Mouse (Mus musculus): ENCODE results near the gene Rdh7. TPM values are rescaled to one million over a fixed set of nuclear protein-coding genes. Genes with fewer than 3 reads are reported as not detected.

The Rdh7 gene
- not detected for polyA plus RNA-seq (2014; fragmentation: Illumina TruSeq; extraction: RNeasy Lipid Tissue Mini Kit (QIAGEN cat#74804))

DNA sequence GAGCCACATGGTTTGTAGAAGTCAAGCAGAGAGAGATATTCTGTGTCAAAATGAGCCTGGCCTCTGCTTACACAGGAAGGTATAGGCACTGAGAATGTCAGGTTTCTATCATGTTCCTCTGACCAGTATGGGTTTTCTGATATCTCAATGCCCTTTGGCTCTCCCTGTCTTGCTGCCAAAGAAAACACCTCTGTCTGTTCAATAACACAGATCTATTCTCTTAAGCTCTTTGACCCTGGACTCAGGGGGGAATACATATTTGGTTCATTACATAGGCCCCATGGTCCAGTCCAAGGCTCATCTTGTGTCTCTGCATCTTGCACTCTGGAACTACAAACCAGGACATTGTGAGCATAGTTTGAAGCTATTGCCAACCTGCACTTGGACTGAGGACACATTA is at the start of gene Rdh7:
Rdh7 (minus strand) TSS at position 213 of the 400 bp plus-strand sequence.

GRCm38 (mm10) chr10:127898218-127898617 is 9.6 kb upstream of the Rdh7 start, which contains the start of gene Sdr9c7:
Gene Sdr9c7, plus strand, starts transcription at chr10:127898518.

GRCm38 (mm10) chr10:127866232-127866631 is 22.4 kb downstream of the Rdh7 start, which contains the start of gene Rdh16f2:
Gene Rdh16f2, plus strand, starts transcription at chr10:127866474.

GRCm38 (mm10) chr10:127849628-127850027 is 39.0 kb downstream of the Rdh7 start, which contains the start of gene Rdh19:
Gene Rdh19, plus strand, starts transcription at chr10:127849928.

Other genes starting within 250 kb of the Rdh7 start
- 22.9 TPM for gene Stat6, start 245.8 kb downstream of the Rdh7 start, polyA plus RNA-seq (2014; fragmentation: Illumina TruSeq; extraction: RNeasy Lipid Tissue Mini Kit (QIAGEN cat#74804))
- gene Nemp1, start 221.9 kb downstream of the Rdh7 start, polyA plus RNA-seq (2014; fragmentation: Illumina TruSeq; extraction: RNeasy Lipid Tissue Mini Kit (QIAGEN cat#74804)), result 19.4 TPM
- gene Nab2, start 220.2 kb downstream of the Rdh7 start, polyA plus RNA-seq (2014; fragmentation: Illumina TruSeq; extraction: RNeasy Lipid Tissue Mini Kit (QIAGEN cat#74804)), result 3.2 TPM
- 0.17 TPM for gene Myo1a, start 183.6 kb downstream of the Rdh7 start, polyA plus RNA-seq (2014; fragmentation: Illumina TruSeq; extraction: RNeasy Lipid Tissue Mini Kit (QIAGEN cat#74804))
- not detected for gene Tac2, start 164.3 kb downstream of the Rdh7 start, polyA plus RNA-seq (2014; fragmentation: Illumina TruSeq; extraction: RNeasy Lipid Tissue Mini Kit (QIAGEN cat#74804))
- gene Zbtb39, start 149.3 kb downstream of the Rdh7 start, polyA plus RNA-seq (2014; fragmentation: Illumina TruSeq; extraction: RNeasy Lipid Tissue Mini Kit (QIAGEN cat#74804)), result 4.6 TPM
- 0.71 TPM for gene Gpr182, start 137.1 kb downstream of the Rdh7 start, polyA plus RNA-seq (2014; fragmentation: Illumina TruSeq; extraction: RNeasy Lipid Tissue Mini Kit (QIAGEN cat#74804))
- 1.4 TPM for gene Rdh1, start 129.1 kb downstream of the Rdh7 start, polyA plus RNA-seq (2014; fragmentation: Illumina TruSeq; extraction: RNeasy Lipid Tissue Mini Kit (QIAGEN cat#74804))
- not detected for gene Rdh16f1, start 129.0 kb downstream of the Rdh7 start, polyA plus RNA-seq (2014; fragmentation: Illumina TruSeq; extraction: RNeasy Lipid Tissue Mini Kit (QIAGEN cat#74804))
- gene Rdh9, start 112.4 kb downstream of the Rdh7 start, polyA plus RNA-seq (2014; fragmentation: Illumina TruSeq; extraction: RNeasy Lipid Tissue Mini Kit (QIAGEN cat#74804)), result 4.1 TPM
- 0.14 TPM for gene Rdh16, start 87.7 kb downstream of the Rdh7 start, polyA plus RNA-seq (2014; fragmentation: Illumina TruSeq; extraction: RNeasy Lipid Tissue Mini Kit (QIAGEN cat#74804))
- not detected for gene Rdh19, start 38.9 kb downstream of the Rdh7 start, polyA plus RNA-seq (2014; fragmentation: Illumina TruSeq; extraction: RNeasy Lipid Tissue Mini Kit (QIAGEN cat#74804))
- gene Rdh16f2, start 22.3 kb downstream of the Rdh7 start, polyA plus RNA-seq (2014; fragmentation: Illumina TruSeq; extraction: RNeasy Lipid Tissue Mini Kit (QIAGEN cat#74804)), result not detected
- 0.46 TPM for gene Sdr9c7, start 9.7 kb upstream of the Rdh7 start, polyA plus RNA-seq (2014; fragmentation: Illumina TruSeq; extraction: RNeasy Lipid Tissue Mini Kit (QIAGEN cat#74804))
- not detected for gene Hsd17b6, start 118.8 kb upstream of the Rdh7 start, polyA plus RNA-seq (2014; fragmentation: Illumina TruSeq; extraction: RNeasy Lipid Tissue Mini Kit (QIAGEN cat#74804))
- gene Prim1, start 126.4 kb upstream of the Rdh7 start, polyA plus RNA-seq (2014; fragmentation: Illumina TruSeq; extraction: RNeasy Lipid Tissue Mini Kit (QIAGEN cat#74804)), result 46.0 TPM
- 1,764 TPM for gene Naca, start 146.8 kb upstream of the Rdh7 start, polyA plus RNA-seq (2014; fragmentation: Illumina TruSeq; extraction: RNeasy Lipid Tissue Mini Kit (QIAGEN cat#74804))
- 754 TPM for gene Ptges3, start 170.1 kb upstream of the Rdh7 start, polyA plus RNA-seq (2014; fragmentation: Illumina TruSeq; extraction: RNeasy Lipid Tissue Mini Kit (QIAGEN cat#74804))
- 436 TPM for gene Atp5b, start 194.5 kb upstream of the Rdh7 start, polyA plus RNA-seq (2014; fragmentation: Illumina TruSeq; extraction: RNeasy Lipid Tissue Mini Kit (QIAGEN cat#74804))
- 14.3 TPM for gene Baz2a, start 202.8 kb upstream of the Rdh7 start, polyA plus RNA-seq (2014; fragmentation: Illumina TruSeq; extraction: RNeasy Lipid Tissue Mini Kit (QIAGEN cat#74804))